Mouse (Mus musculus): Measurements from ENCODE around the gene Defb47. TPM values are rescaled to one million over a fixed set of nuclear protein-coding genes. Genes with fewer than 3 reads are reported as not detected.

Gene Defb47
- polyA plus RNA-seq, 1 experiment from 2014 or later = not detected

- Histone ChIP-seq H3K9ac (replicated peaks) (no peak within 1 kb of the TSS), H3K27ac (replicated peaks) (no peak within 1 kb of the TSS), H3K4me1 (no peaks in the 10 kb centered on the region), H3K27me3 (replicated peaks) (no peaks in the 10 kb centered on the region), H3K36me3 (no peaks in the 10 kb centered on the region), H3K4me2 (no peak within 1 kb of the TSS), H3K4me3 (replicated peaks) (no peak within 1 kb of the TSS), H3K9me3 (replicated peaks) (no peaks in the 10 kb centered on the region)
- 92% methylated on average over 5 of the region's 5 CpGs for WGBS
- ATAC-seq (ENCODE audit: low FRiP score) = no peak
Observed at GRCm38 (mm10) chr14:63011471-63011870, 13.6 kb downstream of the Defb47 start, which contains the start of gene Defb43. Gene Defb43 (plus strand): TSS chr14:63011771.

GRCm38 (mm10) chr14:63013082-63013481, 15.2 kb downstream of the Defb47 start:
- ATAC-seq (ENCODE audit: low FRiP score) = no peak
- H3K4me1 ChIP-seq = no peaks in the 10 kb centered on the region
- WGBS = 89% methylated on average over 4 of the region's 4 CpGs
- no peaks in the 10 kb centered on the region for H3K27me3 ChIP-seq (replicated peaks)
- H3K4me3 ChIP-seq (replicated peaks) = no peak overlapping the region
- no peak overlapping the region for H3K4me2 ChIP-seq
- no peaks in the 10 kb centered on the region for H3K36me3 ChIP-seq
- H3K9me3 ChIP-seq (replicated peaks) = no peaks in the 10 kb centered on the region
- H3K27ac ChIP-seq (replicated peaks) = no peak overlapping the region
- H3K9ac ChIP-seq (replicated peaks) = no peak overlapping the region

GRCm38 (mm10) chr14:63014667-63015066, 16.8 kb downstream of the Defb47 start:
- Histone ChIP-seq H3K9ac (replicated peaks) (no peak overlapping the region), H3K36me3 (no peaks in the 10 kb centered on the region), H3K4me3 (replicated peaks) (no peak overlapping the region), H3K4me2 (no peak overlapping the region), H3K9me3 (replicated peaks) (no peaks in the 10 kb centered on the region), H3K27ac (replicated peaks) (no peak overlapping the region), H3K4me1 (no peaks in the 10 kb centered on the region), H3K27me3 (replicated peaks) (no peaks in the 10 kb centered on the region)
- 87% methylated on average over 4 of the region's 4 CpGs for WGBS
- ATAC-seq (ENCODE audit: low FRiP score) = no peak

- H3K36me3 ChIP-seq = no peaks in the 10 kb centered on the region
- ATAC-seq (ENCODE audit: low FRiP score) = no peak
- no peaks in the 10 kb centered on the region for H3K9me3 ChIP-seq (replicated peaks)
- no peak overlapping the region for H3K9ac ChIP-seq (replicated peaks)
- H3K4me2 ChIP-seq = no peak overlapping the region
- H3K4me1 ChIP-seq = no peaks in the 10 kb centered on the region
- 67% methylated on average over 6 of the region's 6 CpGs for WGBS
- no peak overlapping the region for H3K4me3 ChIP-seq (replicated peaks)
- no peak overlapping the region for H3K27ac ChIP-seq (replicated peaks)
- no peaks in the 10 kb centered on the region for H3K27me3 ChIP-seq (replicated peaks)
Observed at GRCm38 (mm10) chr14:63020524-63021156, 22.8 kb downstream of the Defb47 start.

- Histone ChIP-seq H3K4me1 (no peaks in the 10 kb centered on the region), H3K27me3 (replicated peaks) (no peaks in the 10 kb centered on the region), H3K4me3 (replicated peaks) (no peak within 1 kb of the TSS), H3K9ac (replicated peaks) (no peak within 1 kb of the TSS), H3K27ac (replicated peaks) (no peak within 1 kb of the TSS), H3K9me3 (replicated peaks) (no peaks in the 10 kb centered on the region), H3K36me3 (no peaks in the 10 kb centered on the region), H3K4me2 (no peak within 1 kb of the TSS)
- ATAC-seq (ENCODE audit: low FRiP score) = no peak
- 82% methylated on average over 3 of the region's 3 CpGs for WGBS
Observed at GRCm38 (mm10) chr14:63046691-63047090, 48.8 kb downstream of the Defb47 start, which contains the start of gene Defb42. Gene Defb42 (plus strand): TSS chr14:63046991.

- H3K4me1 ChIP-seq = peaks cover 4% of the 10 kb centered on the region; the same call in 1 of the 2 replicates
- no peak for ATAC-seq (ENCODE audit: low FRiP score)
- WGBS = 58% methylated on average over 10 of the region's 14 CpGs
Observed at GRCm38 (mm10) chr14:63049910-63050370, 52.1 kb downstream of the Defb47 start, which contains the start of gene Defb30. Gene Defb30 (minus strand): TSS chr14:63049960.

More at GRCm38 (mm10) chr14:63049910-63050370, 52.1 kb downstream of the Defb47 start, which contains the start of gene Defb30:
- H3K9ac ChIP-seq (replicated peaks) = no peak within 1 kb of the TSS
- no peaks in the 10 kb centered on the region for H3K36me3 ChIP-seq
- no peaks in the 10 kb centered on the region for H3K27me3 ChIP-seq (replicated peaks)
- H3K27ac ChIP-seq (replicated peaks) = no peak within 1 kb of the TSS
- H3K9me3 ChIP-seq (replicated peaks) = no peaks in the 10 kb centered on the region
- H3K4me2 ChIP-seq = no peak within 1 kb of the TSS
- H3K4me3 ChIP-seq (replicated peaks) = no peak within 1 kb of the TSS

Other genes starting within 250 kb of the Defb47 start
- 13.9 and 17.3 TPM in 2 replicates for gene Ints6, start 236.9 kb upstream of the Defb47 start, polyA plus RNA-seq (2015; fragmentation: Nextera tagmentation; extraction: Ambion mirVana)
- 7.0 and 7.4 TPM in 2 replicates for gene Wdfy2, start 160.4 kb upstream of the Defb47 start, polyA plus RNA-seq (2015; fragmentation: Nextera tagmentation; extraction: Ambion mirVana)
- not detected in 2 replicates for gene Defb48, start 13.6 kb upstream of the Defb47 start, polyA plus RNA-seq (2015; fragmentation: Nextera tagmentation; extraction: Ambion mirVana)
- gene Defb43, start 13.7 kb downstream of the Defb47 start, polyA plus RNA-seq (2015; fragmentation: Nextera tagmentation; extraction: Ambion mirVana) = not detected in 2 replicates
- gene Defb42, start 48.9 kb downstream of the Defb47 start, polyA plus RNA-seq (2015; fragmentation: Nextera tagmentation; extraction: Ambion mirVana) = 0.51 and 0.52 TPM in 2 replicates
- not detected in 2 replicates for gene Defb30, start 51.9 kb downstream of the Defb47 start, polyA plus RNA-seq (2015; fragmentation: Nextera tagmentation; extraction: Ambion mirVana)

Measured in neural tube, embryonic 15.5 days (tissue).